Mouse (Mus musculus): ENCODE results near the gene Fbxl19.

DNA sequence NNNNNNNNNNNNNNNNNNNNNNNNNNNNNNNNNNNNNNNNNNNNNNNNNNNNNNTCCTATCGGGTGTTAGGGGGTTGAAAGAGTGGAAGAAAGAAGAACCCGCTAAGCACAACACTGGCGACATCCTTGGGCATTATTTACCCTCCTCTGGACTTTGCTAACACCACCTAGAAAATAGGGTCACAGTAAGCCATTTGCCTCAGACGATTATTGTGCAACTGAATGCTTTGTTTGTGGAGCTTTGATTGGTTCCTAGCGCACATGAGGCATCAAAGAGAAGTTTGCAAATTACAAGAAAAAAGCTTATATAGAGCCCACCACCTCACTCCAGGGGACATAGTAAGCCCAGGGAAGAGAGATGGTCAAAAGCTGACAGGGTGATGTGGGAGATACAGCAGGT, 64.5 kb downstream of the Fbxl19 start:
- TF ChIP-seq EP300 (optimal IDR thresholded peaks at IDR 0.05) (no peak), CTCF (IDR thresholded peaks at IDR 0.05; ENCODE audit: low read depth) (no peak)
